Mouse (Mus musculus) kidney, postnatal 36 days (tissue): Measurements from ENCODE around the gene Glis2.
A peak's percentile ranks its signal among the peaks of the same experiment; 100 is the strongest.

Experiments
- DNase-seq, 2 experiments: peaks; one replicate each; pipeline ENCODE4 v3.0.0; 2021 to 2022; ENCODE audit warnings: mixed read lengths in 2 of 2

Glis2 gene

DNA sequence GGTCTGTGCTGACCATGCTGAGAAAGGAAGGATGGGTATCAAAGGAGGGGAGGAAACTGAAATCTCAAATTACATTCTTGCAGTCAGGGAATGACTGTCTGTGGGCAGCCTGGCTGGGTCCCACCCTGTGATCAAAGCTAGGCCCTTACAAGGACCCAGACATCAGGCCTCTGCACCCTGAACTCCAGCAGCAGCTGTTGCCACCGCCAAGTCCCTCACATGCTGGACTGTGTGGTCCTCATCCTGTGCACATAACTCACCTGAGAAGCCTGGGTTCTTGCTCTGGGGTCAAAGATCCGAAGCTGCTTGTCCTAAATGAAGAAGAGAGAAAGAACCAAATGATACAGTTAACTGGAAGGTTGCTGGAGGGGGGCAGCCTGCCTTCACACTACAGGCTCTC is 67.1 kb downstream of the Glis2 start:
- no peak for DNase-seq

DNA sequence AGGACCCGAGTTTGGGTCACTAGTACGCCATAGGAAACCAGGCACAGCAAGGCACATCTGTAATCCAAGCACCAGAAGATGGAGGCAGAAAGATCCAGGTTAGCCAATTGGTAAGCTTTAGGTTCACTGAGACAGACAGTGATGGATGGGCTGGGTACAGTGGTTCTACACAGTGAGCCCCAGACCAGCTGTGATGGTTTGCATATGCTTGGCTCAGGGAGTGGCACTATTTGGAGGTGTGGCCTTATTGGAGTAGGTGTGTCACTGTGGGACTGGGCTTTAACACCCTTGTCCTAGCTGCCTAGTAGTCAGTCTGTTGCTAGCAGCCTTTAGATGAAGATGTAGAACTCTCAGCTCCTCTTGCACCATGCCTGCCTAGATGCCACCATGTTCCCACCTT is 69.3 kb downstream of the Glis2 start:
- DNase-seq: no peak

DNA sequence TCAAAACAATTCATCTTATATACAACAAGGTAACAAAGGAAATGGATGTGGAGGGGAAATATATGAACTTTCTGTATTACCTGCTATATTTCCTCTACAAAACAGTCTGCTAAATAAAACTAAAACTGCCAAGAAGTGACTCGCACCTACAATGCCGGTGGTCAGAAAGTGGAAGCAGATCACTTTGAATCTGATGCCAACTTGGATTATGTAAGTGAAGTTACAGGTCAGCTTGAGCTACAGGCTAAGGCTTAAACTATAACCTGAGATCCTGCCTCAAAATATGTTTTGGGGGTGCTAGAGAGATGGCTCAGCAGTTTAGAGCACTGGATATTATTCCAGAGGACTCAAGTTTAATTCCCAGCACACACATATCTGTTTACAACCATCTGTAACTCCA is 71.2 kb downstream of the Glis2 start:
- peak; percentile 7 to 71 for DNase-seq

DNA sequence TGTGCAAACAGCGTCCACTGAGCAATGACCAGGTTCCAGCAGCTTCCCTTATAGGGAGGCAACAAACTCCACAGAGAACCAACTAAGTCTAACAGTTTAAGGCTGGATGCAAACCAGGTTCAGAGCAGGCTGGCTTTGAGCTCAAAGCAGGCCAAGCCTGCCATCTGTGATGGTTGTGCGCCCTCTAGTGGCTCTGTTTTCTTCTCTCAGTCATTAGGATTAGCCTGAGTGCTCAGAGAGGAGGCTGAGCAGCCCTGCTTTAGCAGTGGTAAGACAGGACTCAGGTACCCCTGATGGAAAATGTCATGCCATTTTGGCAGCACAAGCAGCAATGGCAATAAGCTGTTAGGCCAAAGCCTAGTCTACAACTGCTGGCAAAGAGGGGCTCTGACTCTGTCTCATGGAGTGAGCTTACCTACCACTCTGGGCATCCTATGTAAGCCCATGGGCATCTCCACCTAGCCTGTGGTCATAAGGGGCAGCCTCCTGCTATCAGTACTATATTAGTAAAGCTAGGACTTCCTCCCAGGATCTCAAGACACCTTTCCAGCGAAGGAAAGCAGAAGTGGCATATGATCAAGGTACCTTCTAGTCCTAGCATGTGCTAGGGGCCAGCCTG is 72.8 kb downstream of the Glis2 start:
- peak; percentile 91 to 97 for DNase-seq

DNA sequence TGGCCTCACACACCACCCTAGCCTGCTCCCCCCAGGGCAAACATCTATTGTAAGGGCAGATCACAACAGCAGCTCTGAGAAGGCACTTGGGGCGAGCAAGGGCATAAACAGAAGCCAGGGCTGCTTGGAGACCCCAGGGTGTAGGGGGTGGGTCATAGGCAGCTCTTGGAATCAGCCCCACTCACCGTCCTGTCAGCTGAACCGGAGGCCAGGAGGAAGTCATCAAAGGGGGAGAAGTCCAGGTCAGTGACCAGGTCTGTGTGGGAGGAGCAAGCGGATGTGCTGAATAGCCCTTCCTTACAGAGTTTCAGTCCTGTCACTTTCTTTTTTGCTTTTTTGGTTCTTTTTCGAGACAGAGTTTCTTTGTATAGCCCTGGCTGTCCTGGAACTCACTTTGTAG is 75.8 kb downstream of the Glis2 start:
- DNase-seq: peak; percentile 53 to 54

DNA sequence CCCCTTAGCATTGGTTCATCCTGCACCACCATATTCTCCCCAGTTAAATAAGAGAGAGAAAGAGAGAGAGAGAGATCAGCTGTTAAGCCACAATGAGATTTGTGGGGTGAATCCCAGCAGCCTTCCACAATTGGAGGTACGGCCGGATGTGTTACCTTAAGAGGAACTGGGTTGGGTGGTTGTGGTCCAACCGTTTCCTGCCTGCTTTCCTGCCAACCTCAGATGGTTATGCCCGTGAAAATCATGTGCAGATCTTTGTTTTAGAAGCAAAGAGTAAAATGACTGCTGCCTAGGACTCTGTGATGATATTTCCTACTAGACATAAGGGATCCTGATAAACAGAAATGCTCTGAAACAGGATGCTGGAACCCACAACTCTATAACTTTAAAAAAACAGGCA is 79.6 kb downstream of the Glis2 start:
- DNase-seq: no peak
